Mouse (Mus musculus) megakaryocyte, embryonic 14.5 days (primary cell): ENCODE data around the gene Chrnb4. TPM values are rescaled to one million over a fixed set of nuclear protein-coding genes. Genes with fewer than 3 reads are reported as not detected.

ENCODE experiments used
- H3K27me3 ChIP-seq: replicated peaks from 2 replicates; pipeline ENCODE3; 2012; ENCODE audit warnings: inconsistent platforms
- H3K36me3 ChIP-seq: replicated peaks from 2 replicates; pipeline ENCODE3; 2012; ENCODE audit warnings: low read length, inconsistent platforms, mixed read lengths
- H3K4me1 ChIP-seq: 2 replicates; pipeline ENCODE4 v1.6.1; 2012; ENCODE audit warnings: inconsistent platforms
- H3K4me3 ChIP-seq: replicated peaks from 2 replicates; pipeline ENCODE3; 2012; ENCODE audit warnings: moderate library complexity, mild to moderate bottlenecking, inconsistent platforms
- H3K9me3 ChIP-seq: 2 replicates; pipeline ENCODE4 v1.6.1; 2012; ENCODE audit warnings: inconsistent platforms
- FLI1 ChIP-seq: IDR thresholded peaks from 2 replicates; pipeline ENCODE4 v1.6.1; 2012; ENCODE audit warnings: low read length, inconsistent platforms, mixed read lengths
- GATA1 ChIP-seq: IDR thresholded peaks from 3 replicates; pipeline ENCODE4 v1.6.1; 2012; ENCODE audit warnings: mixed read lengths, low read length, inconsistent platforms, borderline replicate concordance
- polyA plus RNA-seq: library from polyadenylated mRNA; stranded (reverse); fragments of >175 nt; gene quantifications from 2 replicates; pipeline ENCODE4 v1.2.3, GENCODE M21; 2012; ENCODE audit warnings: low replicate concordance; ENCODE audit not compliant: insufficient read depth

Chrnb4 gene
- polyA plus RNA-seq, 1 experiment, result not detected

DNA sequence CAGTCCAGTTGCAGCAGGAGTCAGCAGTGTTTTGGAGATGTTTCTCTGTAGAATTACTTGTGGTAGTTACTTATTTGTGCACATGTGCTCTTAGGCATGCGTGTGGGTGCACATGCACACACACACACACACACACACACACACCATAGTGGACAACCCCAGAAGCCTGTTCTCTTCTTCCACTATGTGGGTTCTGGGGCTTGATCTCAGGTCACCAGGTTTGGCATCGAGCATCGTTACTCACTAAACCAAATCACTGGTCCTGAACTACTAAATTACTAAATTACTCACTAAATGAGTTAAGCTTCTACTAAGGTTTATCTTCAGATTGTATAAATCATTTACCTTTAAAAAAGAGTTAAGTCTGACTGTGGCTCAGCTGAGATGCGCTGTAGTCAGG, 9.5 kb upstream of the Chrnb4 start:
- Histone ChIP-seq H3K27me3 (peaks cover 33% of the 10 kb centered on the region), H3K4me3 (no peak overlapping the region), H3K36me3 (no peaks in the 10 kb centered on the region), H3K9me3 (no peaks in the 10 kb centered on the region), H3K4me1 (no peaks in the 10 kb centered on the region)
- TF ChIP-seq GATA1, result no peak
- no peak for TF ChIP-seq FLI1

DNA sequence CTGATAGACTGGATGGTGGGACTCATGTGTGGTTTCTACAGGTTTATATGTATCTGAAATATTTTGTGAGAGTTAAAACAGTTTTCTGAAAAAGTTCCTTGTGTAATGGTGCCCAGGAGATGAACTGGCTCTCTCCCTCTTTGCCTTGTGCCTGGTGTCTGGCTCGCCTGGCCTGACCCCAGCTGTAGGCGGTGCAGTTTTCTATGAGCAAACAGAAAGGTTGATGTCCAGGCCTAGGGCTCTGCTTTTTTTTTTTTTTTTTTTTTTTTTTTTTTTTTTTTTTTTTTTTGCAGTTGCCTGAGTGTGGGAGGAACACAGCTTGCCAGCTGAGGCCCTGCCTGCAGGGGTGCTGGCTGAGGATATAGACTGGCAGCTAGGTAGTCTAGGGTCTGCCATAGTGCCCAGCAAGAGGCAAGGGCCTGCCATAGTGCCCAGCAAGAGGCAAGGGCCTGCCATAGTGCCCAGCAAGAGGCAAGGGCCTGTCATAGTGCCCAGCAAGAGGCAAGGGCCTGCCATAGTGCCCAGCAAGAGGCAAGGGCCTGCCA, 6.9 kb upstream of the Chrnb4 start:
- H3K9me3 ChIP-seq, result no peaks in the 10 kb centered on the region
- peaks cover 15% of the 10 kb centered on the region for H3K27me3 ChIP-seq
- no peaks in the 10 kb centered on the region for H3K36me3 ChIP-seq
- H3K4me1 ChIP-seq, result no peaks in the 10 kb centered on the region
- TF ChIP-seq FLI1 (no peak), GATA1 (no peak)
- no peak overlapping the region for H3K4me3 ChIP-seq

DNA sequence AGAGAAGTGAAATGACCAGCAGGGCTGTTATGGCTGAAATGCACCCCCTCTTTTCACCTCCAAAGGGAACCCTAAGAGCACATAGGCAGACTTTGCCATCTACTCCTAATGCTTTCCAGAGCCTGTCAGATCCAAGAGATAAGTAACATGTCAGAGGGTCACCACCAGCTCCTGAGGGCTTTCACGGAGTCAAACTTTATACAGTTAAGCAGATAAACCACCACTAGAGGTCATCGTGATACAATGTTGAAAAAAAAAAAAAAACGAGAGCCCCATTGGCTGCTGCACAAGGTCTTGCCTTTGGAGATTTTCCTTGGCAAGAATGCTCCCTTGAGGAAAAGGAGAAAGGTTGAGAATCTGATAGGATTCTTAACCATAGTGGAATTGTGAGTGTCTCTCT, 1.8 kb downstream of the Chrnb4 start:
- Histone ChIP-seq H3K9me3 (no peaks in the 10 kb centered on the region), H3K27me3 (peaks cover 55% of the 10 kb centered on the region), H3K4me1 (peaks cover 17% of the 10 kb centered on the region), H3K4me3 (no peak overlapping the region), H3K36me3 (no peaks in the 10 kb centered on the region)
- no peak for TF ChIP-seq GATA1
- TF ChIP-seq FLI1, result no peak

DNA sequence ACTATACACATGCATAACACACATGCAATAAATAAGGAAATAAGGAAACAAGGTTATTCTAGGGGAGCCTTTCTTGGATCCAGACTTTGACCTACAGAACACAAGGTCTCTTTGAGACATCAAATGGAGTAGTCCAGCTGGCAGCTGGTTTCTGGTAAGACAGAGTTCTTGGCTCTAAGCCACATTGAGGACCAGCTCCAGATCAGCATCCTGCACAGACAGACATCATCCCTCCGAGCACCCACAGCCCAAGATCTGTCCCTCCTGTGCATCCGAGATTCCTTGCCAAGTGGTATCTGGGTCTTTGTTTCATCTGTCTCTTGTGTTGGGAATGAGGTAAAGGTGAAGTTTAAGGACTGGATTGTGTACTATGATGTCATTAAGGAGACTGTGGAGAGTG, 3.6 kb downstream of the Chrnb4 start:
- no peak for TF ChIP-seq GATA1
- TF ChIP-seq FLI1, result no peak
- peaks cover 66% of the 10 kb centered on the region for H3K27me3 ChIP-seq
- H3K4me3 ChIP-seq, result no peak overlapping the region

DNA sequence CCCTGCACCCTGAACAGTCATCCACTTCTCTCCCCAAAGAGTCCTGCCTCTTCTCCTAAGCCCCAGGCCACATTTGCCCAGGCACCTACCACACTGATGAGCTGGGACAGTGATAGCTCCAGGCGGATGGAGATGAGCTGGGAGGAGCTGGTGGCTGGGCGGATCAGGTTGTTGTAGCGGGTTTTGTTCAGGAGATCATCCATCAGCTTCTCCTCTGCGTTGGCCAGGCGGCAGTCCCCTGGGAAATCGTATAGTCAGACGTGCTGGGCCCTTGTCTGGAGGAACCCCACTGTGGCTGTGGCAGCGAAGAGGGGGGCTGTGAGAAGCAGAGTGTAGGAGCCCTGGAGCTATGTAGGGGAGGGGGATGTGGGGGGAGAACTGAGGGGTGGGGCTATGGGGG, 4.9 kb downstream of the Chrnb4 start:
- Histone ChIP-seq H3K4me3 (no peak overlapping the region), H3K4me1 (peaks cover 14% of the 10 kb centered on the region), H3K9me3 (no peaks in the 10 kb centered on the region)

More for the DNA sequence above, 3.6 kb downstream of the Chrnb4 start:
- Histone ChIP-seq H3K9me3 (no peaks in the 10 kb centered on the region), H3K36me3 (no peaks in the 10 kb centered on the region), H3K4me1 (peaks cover 17% of the 10 kb centered on the region)

DNA sequence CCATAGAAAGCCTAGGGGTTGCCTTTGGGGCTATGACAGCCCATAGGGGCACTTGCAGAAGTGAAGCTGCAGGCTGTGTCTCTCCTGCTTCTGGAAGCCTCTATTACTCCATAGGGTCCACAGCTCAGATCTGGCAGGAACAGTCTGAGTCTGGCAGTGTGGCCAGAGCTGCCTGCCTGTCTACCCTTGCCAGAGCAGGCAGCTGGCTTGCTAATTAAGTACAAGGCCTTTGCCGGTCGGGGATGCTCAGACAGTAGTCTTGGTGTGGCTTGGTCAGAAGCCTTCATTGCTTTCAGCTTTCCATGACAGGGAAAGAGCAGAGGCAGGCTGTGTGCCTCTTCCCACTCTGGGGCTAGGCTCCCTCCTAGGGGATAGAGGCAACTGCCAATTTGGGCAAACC, 7.2 kb downstream of the Chrnb4 start:
- peaks cover 56% of the 10 kb centered on the region for H3K27me3 ChIP-seq
- H3K36me3 ChIP-seq, result no peaks in the 10 kb centered on the region
- TF ChIP-seq FLI1 (no peak), GATA1 (no peak)
- peaks cover 5% of the 10 kb centered on the region; the same call in 1 of the 2 replicates for H3K4me1 ChIP-seq
- no peaks in the 10 kb centered on the region for H3K9me3 ChIP-seq
- H3K4me3 ChIP-seq, result no peak overlapping the region

More for the DNA sequence above, 4.9 kb downstream of the Chrnb4 start:
- no peak for TF ChIP-seq FLI1
- no peak for TF ChIP-seq GATA1
- no peaks in the 10 kb centered on the region for H3K36me3 ChIP-seq
- peaks cover 63% of the 10 kb centered on the region for H3K27me3 ChIP-seq

DNA sequence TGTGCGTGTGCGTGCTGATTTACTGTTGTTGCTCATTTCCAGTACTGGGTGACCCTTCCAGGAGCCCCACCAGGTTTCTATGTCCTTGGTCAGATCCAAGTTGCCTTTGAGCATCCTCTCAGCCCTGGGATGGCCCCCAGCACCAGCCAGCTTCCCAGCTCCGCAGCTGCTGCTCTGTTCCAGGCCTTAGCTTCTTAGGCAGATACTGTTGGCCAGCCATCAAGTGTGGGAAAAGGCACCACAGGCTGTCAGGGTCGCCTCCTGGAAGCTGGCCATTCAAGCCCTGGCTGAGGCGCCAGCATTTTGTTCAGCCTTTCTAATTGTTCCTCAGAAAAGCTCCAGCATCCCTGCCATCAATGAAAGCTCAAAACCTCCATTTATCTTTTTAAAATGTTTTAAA, 8.6 kb downstream of the Chrnb4 start:
- no peak for TF ChIP-seq FLI1
- Histone ChIP-seq H3K36me3 (no peaks in the 10 kb centered on the region), H3K27me3 (peaks cover 56% of the 10 kb centered on the region), H3K9me3 (no peaks in the 10 kb centered on the region), H3K4me3 (no peak overlapping the region), H3K4me1 (peaks cover 5% of the 10 kb centered on the region; the same call in 1 of the 2 replicates)

DNA sequence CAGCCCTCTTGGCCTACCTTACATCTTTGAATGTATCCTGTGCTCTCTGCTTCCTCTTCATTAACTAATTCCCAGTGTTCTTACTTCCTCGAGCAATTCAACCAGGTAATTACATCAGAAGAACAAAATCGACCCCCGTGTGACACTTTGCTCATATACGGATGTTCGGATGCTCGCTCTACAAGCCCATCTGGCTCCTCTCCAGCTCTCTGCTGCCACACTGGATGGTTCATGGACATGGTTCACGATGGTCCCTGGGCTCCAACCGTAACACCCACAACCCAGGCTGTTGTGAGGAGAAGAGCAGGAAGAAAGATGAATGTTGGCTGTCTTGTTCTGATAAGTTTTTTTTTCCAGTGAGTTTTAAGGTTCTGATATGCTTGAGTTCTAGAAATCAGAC, 9.6 kb downstream of the Chrnb4 start:
- H3K27me3 ChIP-seq, result peaks cover 61% of the 10 kb centered on the region
- H3K4me1 ChIP-seq, result no peaks in the 10 kb centered on the region
- TF ChIP-seq GATA1 (no peak), FLI1 (no peak)
- H3K9me3 ChIP-seq, result 0 out of 2 replicates have a peak, but pooled peaks cover 2% of the 10 kb centered on the region
- no peaks in the 10 kb centered on the region for H3K36me3 ChIP-seq
- H3K4me3 ChIP-seq, result no peak overlapping the region

DNA sequence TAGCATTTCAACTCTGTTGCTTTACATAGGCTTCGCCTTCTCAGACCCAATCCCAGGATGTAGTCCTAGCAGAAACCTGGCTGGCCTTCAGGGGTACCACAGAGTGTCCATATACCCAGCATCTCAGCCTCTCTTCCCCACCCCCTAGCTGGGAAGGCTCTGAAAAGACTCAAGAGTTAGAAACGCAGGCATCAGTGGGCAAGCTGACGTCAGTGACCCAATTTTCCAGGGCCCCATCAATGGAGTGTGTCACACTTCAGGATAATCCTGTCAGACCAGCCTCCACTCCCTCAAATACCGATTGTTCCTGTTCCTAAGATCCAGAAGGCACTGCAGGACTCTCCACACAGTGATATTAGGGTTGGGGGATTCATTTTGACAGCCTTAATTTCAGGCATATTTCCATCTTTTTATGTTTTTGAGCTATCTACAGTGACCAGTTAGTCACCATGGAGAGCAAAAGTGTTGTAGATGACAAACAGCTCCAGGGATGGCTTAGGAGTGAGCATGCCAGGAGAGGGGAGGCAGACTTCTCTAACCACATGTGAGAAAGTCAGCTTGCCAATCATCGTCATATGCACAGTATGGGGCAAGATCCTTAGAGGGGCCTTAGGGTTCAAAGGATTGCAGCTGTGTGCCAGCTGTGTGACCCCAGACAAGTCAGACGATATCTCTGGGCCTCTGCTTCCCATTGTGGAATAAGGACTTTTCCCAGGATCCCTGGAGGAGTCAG, 17.0 kb downstream of the Chrnb4 start:
- TF ChIP-seq GATA1, result no peak
- TF ChIP-seq FLI1, result no peak
- no peaks in the 10 kb centered on the region for H3K36me3 ChIP-seq
- peaks cover 78% of the 10 kb centered on the region for H3K27me3 ChIP-seq
- H3K4me3 ChIP-seq, result no peak overlapping the region
- H3K9me3 ChIP-seq, result 0 out of 2 replicates have a peak, but pooled peaks cover 2% of the 10 kb centered on the region
- peaks cover under 1% of the 10 kb centered on the region; the same call in 1 of the 2 replicates for H3K4me1 ChIP-seq

DNA sequence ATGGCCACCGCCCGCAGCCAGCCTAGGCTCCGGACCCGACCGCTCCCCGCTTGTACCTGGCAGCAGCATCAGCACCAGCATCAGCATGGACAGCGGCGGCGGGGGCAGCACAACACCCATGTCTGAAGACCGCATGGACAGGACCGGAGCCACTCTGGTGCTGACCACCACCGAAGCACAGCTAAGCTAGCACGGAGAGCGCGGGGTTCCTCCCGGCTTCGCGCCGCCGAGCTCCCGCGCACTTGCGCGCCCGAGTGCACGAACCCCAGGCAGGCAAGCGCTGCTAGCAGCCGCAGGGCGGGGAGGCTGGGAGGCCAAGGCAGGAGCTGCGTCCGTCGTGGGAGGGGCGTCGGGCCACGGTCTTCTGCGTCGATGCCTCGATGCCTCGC, 22.3 kb downstream of the Chrnb4 start, which contains the start of gene Chrna3:
Chrna3 (minus strand) TSS at position 288 of the 389 bp plus-strand sequence.
- H3K36me3 ChIP-seq, result no peaks in the 10 kb centered on the region
- H3K4me3 ChIP-seq, result peak within 1 kb of the TSS; percentile 64
- TF ChIP-seq GATA1 (no peak), FLI1 (no peak)
- H3K27me3 ChIP-seq, result peaks cover 81% of the 10 kb centered on the region
- H3K9me3 ChIP-seq, result no peaks in the 10 kb centered on the region
- H3K4me1 ChIP-seq, result peaks cover 9% of the 10 kb centered on the region

DNA sequence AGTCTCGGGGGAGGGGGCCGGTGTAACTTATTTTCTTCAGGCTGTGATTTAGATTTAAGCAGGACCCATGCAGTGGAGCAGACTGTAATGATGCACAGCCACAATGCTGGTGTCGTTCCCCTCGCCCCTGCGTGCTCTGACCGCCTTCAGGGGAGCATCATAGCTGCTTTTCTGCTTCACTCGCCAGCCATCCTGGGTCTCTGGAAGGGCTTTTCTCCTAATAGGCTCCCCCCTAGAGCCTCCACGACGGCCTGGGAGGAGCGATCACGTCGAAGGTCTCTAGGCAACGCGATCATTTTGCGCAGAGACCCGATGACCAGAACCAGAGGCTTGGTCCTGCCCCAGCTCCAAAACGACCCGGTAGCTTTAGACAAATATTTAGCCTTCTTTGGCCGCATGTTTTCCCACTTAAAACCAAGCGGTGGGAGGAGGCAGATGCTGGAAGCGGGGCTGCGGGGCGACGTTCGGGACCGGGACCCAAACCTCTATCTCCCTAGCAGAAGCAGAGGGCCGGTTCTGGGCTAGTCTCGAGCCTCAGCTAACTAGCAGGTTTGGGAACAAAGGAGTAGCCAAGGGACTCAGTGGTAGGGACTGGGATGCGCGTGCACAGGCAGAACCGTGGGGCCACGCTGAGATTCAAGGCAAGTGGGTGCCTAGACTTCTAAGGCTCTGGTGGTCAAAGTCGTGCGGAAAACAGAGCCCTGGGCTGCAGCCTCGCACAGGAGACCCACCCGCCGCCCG, 22.9 kb downstream of the Chrnb4 start:
- TF ChIP-seq FLI1, result no peak
- TF ChIP-seq GATA1, result no peak
- Histone ChIP-seq H3K4me3 (no peak overlapping the region), H3K36me3 (no peaks in the 10 kb centered on the region), H3K9me3 (no peaks in the 10 kb centered on the region), H3K4me1 (peaks cover 9% of the 10 kb centered on the region), H3K27me3 (peaks cover 79% of the 10 kb centered on the region)
